Mouse (Mus musculus): ENCODE results near the gene Cop1. TPM values are rescaled to one million over a fixed set of nuclear protein-coding genes. Genes with fewer than 3 reads are reported as not detected.

Cop1 gene
- polyA plus RNA-seq (2012; ENCODE audit: low replicate concordance), result 32.1 and 65.1 TPM in 2 replicates

GRCm38 (mm10) chr1:159231781-159232571, at the start of gene Cop1:
Gene Cop1, plus strand, starts transcription at chr1:159232320.

